Mouse (Mus musculus) kidney, adult 2 months (tissue): Measurements from ENCODE around the gene Bcas2. TPM values are rescaled to one million over a fixed set of nuclear protein-coding genes. Genes with fewer than 3 reads are reported as not detected.
"Not testable (repeated sequence)": the region's sequence is repeated elsewhere in the genome, so short reads cannot be mapped to it uniquely, and the experiment has no call there.

Experiments used
- DNase-seq: peaks from one replicate; pipeline ENCODE4 v3.0.0; 2021
- H3K27ac ChIP-seq: fragments of 200-500 bp; 2 replicates; pipeline ENCODE4 v1.5.1; 2012; ENCODE audit warnings: low read depth, low read length, control low read depth, inconsistent platforms; ENCODE audit not compliant: insufficient read depth
- H3K27me3 ChIP-seq: fragments of 200-500 bp; replicated peaks from 2 replicates; pipeline ENCODE4 v1.6.1; 2012; ENCODE audit warnings: mild to moderate bottlenecking, moderate library complexity, low read length, inconsistent platforms; ENCODE audit not compliant: control insufficient read depth, insufficient read depth
- H3K36me3 ChIP-seq: fragments of 200-500 bp; 2 replicates; pipeline ENCODE4 v1.6.1; 2012; ENCODE audit warnings: mild to moderate bottlenecking, moderate library complexity, low read length, inconsistent platforms; ENCODE audit not compliant: control insufficient read depth, insufficient read depth
- H3K4me1 ChIP-seq: fragments of 200-500 bp; 2 replicates; pipeline ENCODE4 v1.6.1; 2011; ENCODE audit warnings: low read length; ENCODE audit not compliant: control insufficient read depth, insufficient read depth
- H3K4me3 ChIP-seq: fragments of 200-500 bp; 2 replicates; pipeline ENCODE4 v1.5.1; 2011; ENCODE audit warnings: mild to moderate bottlenecking, low read depth, low read length, control low read depth; ENCODE audit not compliant: insufficient read depth
- CTCF ChIP-seq: fragments of 200-500 bp; conservative IDR thresholded peaks from 2 replicates; pipeline ENCODE4 v1.5.1; 2011; ENCODE audit warnings: low read depth, mild to moderate bottlenecking, control low read depth, low read length, moderate library complexity, mixed read lengths; ENCODE audit not compliant: insufficient read depth, insufficient read length
- POLR2A ChIP-seq: fragments of 200-500 bp; IDR thresholded peaks from one replicate; pipeline ENCODE4 v1.6.1; 2011; ENCODE audit warnings: low read depth, low read length, control low read depth
- whole genome bisulfite sequencing: fragments of 180-500 bp; shearing (Covaris S2); methylation state at CpG from one replicate; pipeline ENCODE4 v1.1.7; 2018; 5-methylcytosine and 5-hydroxymethylcytosine counted together
- polyA plus RNA-seq: library from polyadenylated mRNA; depleted of rRNA; stranded (reverse); fragments of >200 nt; gene quantifications from 2 replicates; pipeline ENCODE4 v1.2.3, GENCODE M21; 2012

Bcas2 gene
- polyA plus RNA-seq, 1 experiment = 27.7 TPM

- H3K27me3 ChIP-seq = no peaks in the 10 kb centered on the region
- H3K36me3 ChIP-seq = no peaks in the 10 kb centered on the region
- no peaks in the 10 kb centered on the region for H3K4me1 ChIP-seq
- TF ChIP-seq POLR2A (no peak), CTCF (no peak)
- no peak overlapping the region for H3K27ac ChIP-seq
- no peak overlapping the region for H3K4me3 ChIP-seq
- no peak for DNase-seq
- 100% methylated on average over 2 of the region's 2 CpGs for WGBS
Observed at GRCm38 (mm10) chr3:103188856-103189255, 17.4 kb downstream of the Bcas2 start.

GRCm38 (mm10) chr3:103192161-103192560 is 20.7 kb downstream of the Bcas2 start:
- Histone ChIP-seq H3K4me3 (no peak overlapping the region), H3K27ac (no peak overlapping the region), H3K36me3 (no peaks in the 10 kb centered on the region), H3K4me1 (no peaks in the 10 kb centered on the region), H3K27me3 (no peaks in the 10 kb centered on the region)
- 85% methylated on average over 4 of the region's 4 CpGs for WGBS
- no peak for DNase-seq
- TF ChIP-seq POLR2A (no peak), CTCF (no peak)

- WGBS = 66% methylated on average over 1 of the region's 1 CpGs
- TF ChIP-seq CTCF (no peak), POLR2A (no peak)
- H3K36me3 ChIP-seq = no peaks in the 10 kb centered on the region
- no peak overlapping the region for H3K4me3 ChIP-seq
- no peak overlapping the region for H3K27ac ChIP-seq
- H3K4me1 ChIP-seq = no peaks in the 10 kb centered on the region
- H3K27me3 ChIP-seq = no peaks in the 10 kb centered on the region
- no peak for DNase-seq
Observed at GRCm38 (mm10) chr3:103193186-103193585, 21.7 kb downstream of the Bcas2 start.

GRCm38 (mm10) chr3:103196320-103196823 is 24.9 kb downstream of the Bcas2 start:
- TF ChIP-seq CTCF (no peak), POLR2A (no peak)
- H3K36me3 ChIP-seq = no peaks in the 10 kb centered on the region
- DNase-seq = no peak
- no peaks in the 10 kb centered on the region for H3K4me1 ChIP-seq
- H3K27me3 ChIP-seq = no peaks in the 10 kb centered on the region
- H3K27ac ChIP-seq = no peak overlapping the region
- no peak overlapping the region for H3K4me3 ChIP-seq
- 74% methylated on average over 7 of the region's 7 CpGs for WGBS

- Histone ChIP-seq H3K36me3 (no peaks in the 10 kb centered on the region), H3K4me1 (no peaks in the 10 kb centered on the region), H3K4me3 (no peak overlapping the region), H3K27me3 (no peaks in the 10 kb centered on the region), H3K27ac (no peak overlapping the region)
- 83% methylated on average over 5 of the region's 5 CpGs for WGBS
- TF ChIP-seq CTCF (no peak), POLR2A (no peak)
- no peak for DNase-seq
Observed at GRCm38 (mm10) chr3:103199386-103199785, 27.9 kb downstream of the Bcas2 start.

GRCm38 (mm10) chr3:103201105-103201504 is 29.6 kb downstream of the Bcas2 start:
- not testable (repeated sequence) for DNase-seq, H3K36me3 ChIP-seq, H3K27me3 ChIP-seq, H3K4me1 ChIP-seq, H3K4me3 ChIP-seq, H3K27ac ChIP-seq
- WGBS = 97% methylated on average over 7 of the region's 7 CpGs

- TF ChIP-seq CTCF = no peak
- no peak for TF ChIP-seq POLR2A
Observed at GRCm38 (mm10) chr3:103203554-103203953, 32.1 kb downstream of the Bcas2 start.

GRCm38 (mm10) chr3:103204445-103204844 is 33.0 kb downstream of the Bcas2 start:
- H3K27me3 ChIP-seq = no peaks in the 10 kb centered on the region
- no peaks in the 10 kb centered on the region for H3K36me3 ChIP-seq

More at GRCm38 (mm10) chr3:103203554-103203953, 32.1 kb downstream of the Bcas2 start:
- 100% methylated on average over 1 of the region's 1 CpGs for WGBS
- no peak overlapping the region for H3K27ac ChIP-seq
- DNase-seq = no peak
- H3K4me1 ChIP-seq = no peaks in the 10 kb centered on the region
- no peak overlapping the region for H3K4me3 ChIP-seq
- H3K36me3 ChIP-seq = no peaks in the 10 kb centered on the region
- H3K27me3 ChIP-seq = no peaks in the 10 kb centered on the region

More at GRCm38 (mm10) chr3:103204445-103204844, 33.0 kb downstream of the Bcas2 start:
- Histone ChIP-seq H3K4me1 (no peaks in the 10 kb centered on the region), H3K27ac (no peak overlapping the region), H3K4me3 (no peak overlapping the region)
- DNase-seq = no peak
- TF ChIP-seq CTCF (no peak), POLR2A (no peak)
- WGBS = 82% methylated on average over 3 of the region's 3 CpGs
